Mouse (Mus musculus): ENCODE data around the gene Mfn2. TPM values are rescaled to one million over a fixed set of nuclear protein-coding genes. Genes with fewer than 3 reads are reported as not detected.
"Not testable (repeated sequence)": the region's sequence is repeated elsewhere in the genome, so short reads cannot be mapped to it uniquely, and the experiment has no call there.

Gene Mfn2
- polyA plus RNA-seq, 1 experiment from 2014 or later, result 14.1 TPM

DNA sequence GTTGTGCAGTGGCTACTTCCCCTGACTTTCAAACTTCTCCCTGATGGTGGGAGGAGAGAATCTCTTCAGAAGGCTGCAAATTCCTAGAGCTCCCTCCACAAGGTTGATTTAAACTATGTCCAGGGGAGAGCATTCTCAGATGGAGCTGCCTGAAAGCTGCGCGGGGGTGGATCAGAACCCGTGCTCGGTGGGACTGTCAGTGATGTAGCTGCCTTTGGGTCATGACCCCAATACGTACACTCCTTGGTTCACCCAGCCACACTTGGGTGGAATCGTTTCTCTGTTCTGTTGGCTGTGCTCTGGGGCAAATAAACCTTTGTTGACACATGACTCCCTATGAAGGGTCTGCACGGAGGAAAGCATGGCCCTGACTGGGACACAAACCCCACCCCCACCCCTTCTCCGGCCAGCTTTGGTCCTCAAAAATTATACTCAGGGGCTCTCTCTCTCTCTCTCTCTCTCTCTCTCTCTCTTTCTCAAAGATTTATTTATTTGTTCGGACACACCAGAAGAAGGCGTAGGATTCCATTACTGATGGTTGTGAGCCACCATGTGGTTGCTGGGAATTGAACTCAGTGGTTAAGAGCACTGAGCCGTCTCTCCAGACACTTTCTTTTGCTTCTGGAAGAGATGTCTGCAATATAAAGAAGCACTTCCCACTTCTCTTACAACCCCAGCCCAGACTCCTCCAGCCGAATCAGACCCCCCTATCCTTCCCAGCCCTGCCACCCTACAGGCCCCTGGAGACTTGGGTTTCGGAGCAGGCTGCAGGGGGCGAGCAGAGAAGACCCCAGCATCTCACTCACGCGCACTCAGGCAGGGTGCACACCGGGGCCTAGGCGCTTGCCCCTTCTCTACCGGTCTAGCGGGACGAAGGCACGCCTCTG, 36.7 kb downstream of the Mfn2 start:
- H3K4me1 ChIP-seq (ENCODE audit: insufficient read depth), result peaks cover 22% of the 10 kb centered on the region
- H3K36me3 ChIP-seq (replicated peaks; ENCODE audit: insufficient read depth, low read length), result peaks cover 35% of the 10 kb centered on the region
- ATAC-seq (peak; percentile 1; the same call in 1 of the 2 replicates), DNase-seq (peak; percentile 27)
- peak overlapping the region; percentile 82 for H3K4me2 ChIP-seq (ENCODE audit: low read depth, low read length)
- TF ChIP-seq EP300 (IDR thresholded peaks at IDR 0.05; ENCODE audit: low read depth) (no peak), CTCF (IDR thresholded peaks at IDR 0.05; ENCODE audit: low read depth) (no peak; the same call in 1 of the 2 replicates)
- 6% methylated on average over 22 of the region's 22 CpGs for WGBS (ENCODE audit: insufficient replicate concordance)
- H3K4me3 ChIP-seq (ENCODE audit: low read depth, low read length), result peak overlapping the region; percentile 99
- H3K27ac ChIP-seq (ENCODE audit: low read depth), result peak overlapping the region; percentile 95
- H3K27me3 ChIP-seq (ENCODE audit: insufficient read depth, low read length), result no peaks in the 10 kb centered on the region
- H3K9me3 ChIP-seq (ENCODE audit: low read length), result no peaks in the 10 kb centered on the region
- H3K9ac ChIP-seq (replicated peaks), result peak overlapping the region; percentile 94

DNA sequence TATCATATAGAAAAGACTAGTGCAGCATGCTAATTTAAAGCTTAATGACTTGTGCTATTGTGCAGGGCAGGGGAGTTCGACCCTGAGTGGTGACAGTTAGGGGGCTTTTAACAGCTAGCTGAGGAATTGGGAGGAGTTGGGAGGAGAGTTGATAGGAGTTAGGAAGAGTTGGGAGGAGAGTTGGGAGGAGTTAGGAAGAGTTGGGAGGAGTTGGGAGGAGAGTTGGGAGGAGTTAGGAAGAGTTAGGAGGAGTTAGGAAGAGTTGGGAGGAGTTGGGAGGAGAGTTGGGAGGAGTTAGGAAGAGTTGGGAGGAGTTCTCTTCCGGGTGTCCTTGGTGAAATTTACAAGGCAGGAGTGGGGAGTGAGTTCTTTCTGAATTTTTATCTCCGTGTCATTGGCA, 37.7 kb downstream of the Mfn2 start:
- H3K27ac ChIP-seq (ENCODE audit: low read depth); H3K4me2 ChIP-seq (ENCODE audit: low read depth, low read length); H3K27me3 ChIP-seq (ENCODE audit: insufficient read depth, low read length); ATAC-seq; H3K9me3 ChIP-seq (ENCODE audit: low read length); H3K4me3 ChIP-seq (ENCODE audit: low read depth, low read length): not testable (repeated sequence)
- peaks cover 37% of the 10 kb centered on the region for H3K36me3 ChIP-seq (replicated peaks; ENCODE audit: insufficient read depth, low read length)
- peaks cover 22% of the 10 kb centered on the region for H3K4me1 ChIP-seq (ENCODE audit: insufficient read depth)
- peak; percentile 10 for DNase-seq
- WGBS (ENCODE audit: insufficient replicate concordance), result 60% methylated on average over 3 of the region's 3 CpGs
- H3K9ac ChIP-seq (replicated peaks), result peak overlapping the region; percentile 94; the same call in 1 of the 2 replicates

DNA sequence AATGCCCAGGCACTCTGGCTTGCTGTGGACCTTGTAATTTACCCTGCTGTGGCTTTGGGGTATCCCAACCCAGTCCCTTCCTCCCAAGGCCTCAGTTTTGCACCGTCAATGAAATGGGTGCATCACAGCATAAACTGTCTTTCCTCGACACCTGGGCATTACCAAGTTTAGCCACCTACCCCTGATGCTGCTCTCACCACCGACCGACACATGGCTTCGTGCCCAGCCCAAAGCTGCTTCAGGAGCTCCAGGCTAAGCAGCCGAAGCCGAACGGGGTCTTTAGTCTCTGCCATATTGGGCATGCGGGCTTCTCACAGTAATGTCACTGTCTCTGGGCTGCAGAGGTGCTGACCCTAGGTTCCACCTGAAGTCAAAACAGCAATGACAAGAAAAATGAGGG, 38.4 kb downstream of the Mfn2 start:
- no peak for TF ChIP-seq CTCF (IDR thresholded peaks at IDR 0.05; ENCODE audit: low read depth)
- TF ChIP-seq EP300 (IDR thresholded peaks at IDR 0.05; ENCODE audit: low read depth), result no peak
- Histone ChIP-seq H3K4me1 (ENCODE audit: insufficient read depth) (peaks cover 22% of the 10 kb centered on the region), H3K27me3 (ENCODE audit: insufficient read depth, low read length) (no peaks in the 10 kb centered on the region), H3K9ac (replicated peaks) (no peak overlapping the region), H3K36me3 (replicated peaks; ENCODE audit: insufficient read depth, low read length) (peaks cover 44% of the 10 kb centered on the region), H3K9me3 (ENCODE audit: low read length) (no peaks in the 10 kb centered on the region), H3K4me3 (ENCODE audit: low read depth, low read length) (no peak overlapping the region), H3K27ac (ENCODE audit: low read depth) (no peak overlapping the region), H3K4me2 (ENCODE audit: low read depth, low read length) (no peak overlapping the region)
- WGBS (ENCODE audit: insufficient replicate concordance), result 93% methylated on average over 9 of the region's 9 CpGs
- ATAC-seq (no peak), DNase-seq (peak; percentile 12)

DNA sequence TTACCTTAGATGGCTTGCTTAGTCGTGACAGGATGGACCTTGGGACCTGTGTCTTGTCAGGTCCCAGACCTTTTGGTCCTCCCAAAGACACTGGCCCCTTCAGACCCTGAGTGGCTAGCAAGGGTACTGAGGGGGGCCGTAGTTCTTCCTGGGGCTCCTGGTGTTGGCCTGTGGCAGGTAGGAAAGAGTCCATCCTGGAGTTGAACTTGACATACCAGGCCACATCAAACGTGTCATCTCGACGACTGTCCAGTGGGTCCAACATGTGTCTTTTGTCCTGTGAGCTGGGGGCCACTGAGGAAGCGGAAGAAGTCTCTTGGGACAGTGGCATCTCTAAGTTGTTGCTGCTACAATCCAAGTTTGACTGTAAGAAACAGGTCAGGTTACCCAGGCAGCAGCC, 38.9 kb downstream of the Mfn2 start:
- H3K9ac ChIP-seq (replicated peaks), result no peak overlapping the region
- H3K4me2 ChIP-seq (ENCODE audit: low read depth, low read length), result no peak overlapping the region
- ATAC-seq (no peak), DNase-seq (peak; percentile 11)
- TF ChIP-seq EP300 (IDR thresholded peaks at IDR 0.05; ENCODE audit: low read depth) (no peak), CTCF (IDR thresholded peaks at IDR 0.05; ENCODE audit: low read depth) (no peak)
- no peak overlapping the region for H3K4me3 ChIP-seq (ENCODE audit: low read depth, low read length)
- H3K36me3 ChIP-seq (replicated peaks; ENCODE audit: insufficient read depth, low read length), result peaks cover 48% of the 10 kb centered on the region
- 95% methylated on average over 6 of the region's 6 CpGs for WGBS (ENCODE audit: insufficient replicate concordance)
- no peak overlapping the region for H3K27ac ChIP-seq (ENCODE audit: low read depth)
- peaks cover 22% of the 10 kb centered on the region for H3K4me1 ChIP-seq (ENCODE audit: insufficient read depth)
- H3K9me3 ChIP-seq (ENCODE audit: low read length), result no peaks in the 10 kb centered on the region
- H3K27me3 ChIP-seq (ENCODE audit: insufficient read depth, low read length), result no peaks in the 10 kb centered on the region

DNA sequence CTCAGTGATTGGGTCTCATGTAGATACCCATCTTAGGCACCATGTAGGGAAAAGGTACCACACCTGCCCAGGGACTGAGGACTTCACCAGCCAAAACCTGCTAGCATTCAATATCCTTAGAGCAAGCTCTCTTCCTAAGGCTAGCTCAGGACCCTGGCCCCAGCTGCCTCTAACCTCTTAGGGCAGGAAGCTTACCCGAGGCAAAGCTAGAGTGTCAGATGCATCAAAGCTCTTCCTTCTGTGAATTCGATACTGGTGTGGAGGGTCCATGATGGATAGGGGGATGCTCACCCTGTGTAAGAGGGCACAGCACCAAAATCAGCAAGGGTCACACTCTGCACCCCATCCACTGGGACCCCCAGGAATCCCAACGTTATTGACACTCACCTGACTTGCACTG, 42.5 kb downstream of the Mfn2 start:
- ATAC-seq (no peak), DNase-seq (no peak)
- no peak overlapping the region for H3K9ac ChIP-seq (replicated peaks)
- H3K27me3 ChIP-seq (ENCODE audit: insufficient read depth, low read length), result no peaks in the 10 kb centered on the region
- H3K4me1 ChIP-seq (ENCODE audit: insufficient read depth), result peaks cover 6% of the 10 kb centered on the region
- TF ChIP-seq EP300 (IDR thresholded peaks at IDR 0.05; ENCODE audit: low read depth) (no peak), CTCF (IDR thresholded peaks at IDR 0.05; ENCODE audit: low read depth) (no peak)
- no peaks in the 10 kb centered on the region for H3K9me3 ChIP-seq (ENCODE audit: low read length)
- WGBS (ENCODE audit: insufficient replicate concordance), result 86% methylated on average over 3 of the region's 3 CpGs
- no peak overlapping the region for H3K4me2 ChIP-seq (ENCODE audit: low read depth, low read length)
- H3K36me3 ChIP-seq (replicated peaks; ENCODE audit: insufficient read depth, low read length), result peaks cover 49% of the 10 kb centered on the region
- no peak overlapping the region for H3K27ac ChIP-seq (ENCODE audit: low read depth)
- no peak overlapping the region for H3K4me3 ChIP-seq (ENCODE audit: low read depth, low read length)

DNA sequence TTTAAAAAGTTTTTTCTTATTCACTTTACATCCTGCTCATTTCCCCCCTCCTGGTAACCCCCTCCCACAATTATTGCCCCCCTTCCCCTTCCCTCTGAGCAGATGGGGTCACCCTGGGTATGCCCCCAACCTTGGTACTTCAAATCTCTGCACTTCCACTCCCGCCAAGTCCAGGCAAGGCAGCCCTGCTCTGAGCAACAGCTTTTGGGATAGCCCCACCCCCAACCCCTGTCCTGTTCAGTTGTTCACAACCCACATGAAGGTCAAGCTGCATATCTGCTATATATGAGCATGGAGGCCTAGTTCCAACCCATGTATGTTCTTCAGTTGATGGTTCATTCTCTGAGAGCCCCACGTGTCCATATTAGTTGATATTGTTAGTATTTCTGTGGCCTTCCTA, 53.7 kb downstream of the Mfn2 start:
- H3K9me3 ChIP-seq (ENCODE audit: low read length), result no peaks in the 10 kb centered on the region
- 80% methylated on average over 2 of the region's 2 CpGs for WGBS (ENCODE audit: insufficient replicate concordance)
- H3K4me2 ChIP-seq (ENCODE audit: low read depth, low read length), result no peak overlapping the region
- H3K4me1 ChIP-seq (ENCODE audit: insufficient read depth), result peaks cover 14% of the 10 kb centered on the region
- ATAC-seq (no peak), DNase-seq (no peak)
- TF ChIP-seq CTCF (IDR thresholded peaks at IDR 0.05; ENCODE audit: low read depth), result no peak
- no peak for TF ChIP-seq EP300 (IDR thresholded peaks at IDR 0.05; ENCODE audit: low read depth)
- H3K4me3 ChIP-seq (ENCODE audit: low read depth, low read length), result no peak overlapping the region
- H3K27me3 ChIP-seq (ENCODE audit: insufficient read depth, low read length), result no peaks in the 10 kb centered on the region
- H3K9ac ChIP-seq (replicated peaks), result no peak overlapping the region
- H3K36me3 ChIP-seq (replicated peaks; ENCODE audit: insufficient read depth, low read length), result no peaks in the 10 kb centered on the region
- no peak overlapping the region for H3K27ac ChIP-seq (ENCODE audit: low read depth)

Measured in liver, postnatal 0 days (tissue).